Mouse (Mus musculus): ENCODE measurements around the gene Cdc6. TPM values are rescaled to one million over a fixed set of nuclear protein-coding genes. Genes with fewer than 3 reads are reported as not detected.
A peak's percentile ranks its signal among the peaks of the same experiment; 100 is the strongest.

The Cdc6 gene
- polyA plus RNA-seq, 1 experiment from 2014 or later: 2.1 TPM

GRCm38 (mm10) chr11:98959437-98960312, 52.1 kb downstream of the Cdc6 start:
- Histone ChIP-seq H3K4me1 (ENCODE audit: control insufficient read depth, insufficient read depth, low read length) (peaks cover 48% of the 10 kb centered on the region), H3K27ac (ENCODE audit: low read depth, low read length) (peak overlapping the region; percentile 84), H3K4me2 (ENCODE audit: low read depth, low read length) (peak overlapping the region; percentile 99), H3K27me3 (ENCODE audit: control insufficient read depth, insufficient read depth, low read length) (no peaks in the 10 kb centered on the region), H3K9me3 (ENCODE audit: control insufficient read depth, low read length) (no peaks in the 10 kb centered on the region), H3K36me3 (ENCODE audit: control insufficient read depth, insufficient read depth, low read length) (no peaks in the 10 kb centered on the region), H3K4me3 (ENCODE audit: low read depth, low read length) (peak overlapping the region; percentile 72), H3K9ac (replicated peaks; ENCODE audit: low read depth, low read length) (peak overlapping the region; percentile 71)
- peak; percentile 28; the same call in 1 of the 2 replicates for ATAC-seq (ENCODE audit: low read depth)
- WGBS: 0% methylated on average over 38 of the region's 43 CpGs

GRCm38 (mm10) chr11:98960313-98960906, 52.8 kb downstream of the Cdc6 start:
- Histone ChIP-seq H3K9ac (replicated peaks; ENCODE audit: low read depth, low read length) (peak overlapping the region; percentile 71), H3K4me3 (ENCODE audit: low read depth, low read length) (peak overlapping the region; percentile 72), H3K9me3 (ENCODE audit: control insufficient read depth, low read length) (no peaks in the 10 kb centered on the region), H3K36me3 (ENCODE audit: control insufficient read depth, insufficient read depth, low read length) (no peaks in the 10 kb centered on the region), H3K4me2 (ENCODE audit: low read depth, low read length) (peak overlapping the region; percentile 99), H3K27ac (ENCODE audit: low read depth, low read length) (peak overlapping the region; percentile 84), H3K27me3 (ENCODE audit: control insufficient read depth, insufficient read depth, low read length) (no peaks in the 10 kb centered on the region), H3K4me1 (ENCODE audit: control insufficient read depth, insufficient read depth, low read length) (peaks cover 49% of the 10 kb centered on the region)
- peak; percentile 26; the same call in 1 of the 2 replicates for ATAC-seq (ENCODE audit: low read depth)
- under 1% methylated on average over 51 of the region's 53 CpGs for WGBS

GRCm38 (mm10) chr11:98961051-98961592, 53.5 kb downstream of the Cdc6 start:
- Histone ChIP-seq H3K36me3 (ENCODE audit: control insufficient read depth, insufficient read depth, low read length) (no peaks in the 10 kb centered on the region), H3K9me3 (ENCODE audit: control insufficient read depth, low read length) (no peaks in the 10 kb centered on the region), H3K4me3 (ENCODE audit: low read depth, low read length) (peak overlapping the region; percentile 72), H3K4me1 (ENCODE audit: control insufficient read depth, insufficient read depth, low read length) (peaks cover 52% of the 10 kb centered on the region), H3K27ac (ENCODE audit: low read depth, low read length) (peak overlapping the region; percentile 84), H3K27me3 (ENCODE audit: control insufficient read depth, insufficient read depth, low read length) (no peaks in the 10 kb centered on the region), H3K9ac (replicated peaks; ENCODE audit: low read depth, low read length) (peak overlapping the region; percentile 71), H3K4me2 (ENCODE audit: low read depth, low read length) (peak overlapping the region; percentile 99)
- 2% methylated on average over 18 of the region's 18 CpGs for WGBS
- no peak for ATAC-seq (ENCODE audit: low read depth)

- Histone ChIP-seq H3K4me3 (ENCODE audit: low read depth, low read length) (peak overlapping the region; percentile 72), H3K9ac (replicated peaks; ENCODE audit: low read depth, low read length) (peak overlapping the region; percentile 71), H3K27me3 (ENCODE audit: control insufficient read depth, insufficient read depth, low read length) (no peaks in the 10 kb centered on the region), H3K4me2 (ENCODE audit: low read depth, low read length) (peak overlapping the region; percentile 99), H3K36me3 (ENCODE audit: control insufficient read depth, insufficient read depth, low read length) (no peaks in the 10 kb centered on the region), H3K9me3 (ENCODE audit: control insufficient read depth, low read length) (no peaks in the 10 kb centered on the region), H3K4me1 (ENCODE audit: control insufficient read depth, insufficient read depth, low read length) (peaks cover 58% of the 10 kb centered on the region), H3K27ac (ENCODE audit: low read depth, low read length) (peak overlapping the region; percentile 84)
- no peak for ATAC-seq (ENCODE audit: low read depth)
- WGBS: 4% methylated on average over 8 of the region's 8 CpGs
These were observed 54.2 kb downstream of the Cdc6 start for GRCm38 (mm10) chr11:98961766-98962165.

- WGBS: 6% methylated on average over 12 of the region's 12 CpGs
- no peaks in the 10 kb centered on the region for H3K36me3 ChIP-seq (ENCODE audit: control insufficient read depth, insufficient read depth, low read length)
- peak overlapping the region; percentile 53; the same call in 1 of the 2 replicates for H3K9ac ChIP-seq (replicated peaks; ENCODE audit: low read depth, low read length)
- H3K4me2 ChIP-seq (ENCODE audit: low read depth, low read length): peak overlapping the region; percentile 99
- H3K27me3 ChIP-seq (ENCODE audit: control insufficient read depth, insufficient read depth, low read length): no peaks in the 10 kb centered on the region
- H3K9me3 ChIP-seq (ENCODE audit: control insufficient read depth, low read length): no peaks in the 10 kb centered on the region
- peaks cover 66% of the 10 kb centered on the region for H3K4me1 ChIP-seq (ENCODE audit: control insufficient read depth, insufficient read depth, low read length)
- peak overlapping the region; percentile 84 for H3K27ac ChIP-seq (ENCODE audit: low read depth, low read length)
- no peak for ATAC-seq (ENCODE audit: low read depth)
- H3K4me3 ChIP-seq (ENCODE audit: low read depth, low read length): peak overlapping the region; percentile 72
These were observed 55.0 kb downstream of the Cdc6 start for GRCm38 (mm10) chr11:98962421-98963095.

GRCm38 (mm10) chr11:98963191-98964021, 55.8 kb downstream of the Cdc6 start:
- under 1% methylated on average over 32 of the region's 32 CpGs for WGBS
- Histone ChIP-seq H3K4me3 (ENCODE audit: low read depth, low read length) (peak overlapping the region; percentile 72), H3K4me1 (ENCODE audit: control insufficient read depth, insufficient read depth, low read length) (peaks cover 75% of the 10 kb centered on the region), H3K36me3 (ENCODE audit: control insufficient read depth, insufficient read depth, low read length) (no peaks in the 10 kb centered on the region), H3K27ac (ENCODE audit: low read depth, low read length) (peak overlapping the region; percentile 84), H3K4me2 (ENCODE audit: low read depth, low read length) (peak overlapping the region; percentile 99), H3K9ac (replicated peaks; ENCODE audit: low read depth, low read length) (peak overlapping the region; percentile 53), H3K27me3 (ENCODE audit: control insufficient read depth, insufficient read depth, low read length) (no peaks in the 10 kb centered on the region), H3K9me3 (ENCODE audit: control insufficient read depth, low read length) (no peaks in the 10 kb centered on the region)
- peak; percentile 55 for ATAC-seq (ENCODE audit: low read depth)

- 4% methylated on average over 6 of the region's 6 CpGs for WGBS
- no peaks in the 10 kb centered on the region for H3K27me3 ChIP-seq (ENCODE audit: control insufficient read depth, insufficient read depth, low read length)
- H3K9me3 ChIP-seq (ENCODE audit: control insufficient read depth, low read length): no peaks in the 10 kb centered on the region
- ATAC-seq (ENCODE audit: low read depth): no peak
- H3K9ac ChIP-seq (replicated peaks; ENCODE audit: low read depth, low read length): peak overlapping the region; percentile 53; the same call in 1 of the 2 replicates
- H3K36me3 ChIP-seq (ENCODE audit: control insufficient read depth, insufficient read depth, low read length): no peaks in the 10 kb centered on the region
- peak overlapping the region; percentile 72 for H3K4me3 ChIP-seq (ENCODE audit: low read depth, low read length)
- H3K27ac ChIP-seq (ENCODE audit: low read depth, low read length): peak overlapping the region; percentile 84
- peak overlapping the region; percentile 99 for H3K4me2 ChIP-seq (ENCODE audit: low read depth, low read length)
- H3K4me1 ChIP-seq (ENCODE audit: control insufficient read depth, insufficient read depth, low read length): peaks cover 83% of the 10 kb centered on the region
These were observed 56.6 kb downstream of the Cdc6 start for GRCm38 (mm10) chr11:98964201-98964615.

All from neural tube, embryonic 14.5 days (tissue).